Mouse (Mus musculus) urinary bladder, adult 18-20 months (tissue): ENCODE measurements around the gene Arl14.

Experiments used
- DNase-seq, 2 experiments: peaks; one replicate each; pipeline ENCODE4 v3.0.0; 2022; ENCODE audit warnings: low spot score in 2 of 2, mixed read lengths in 2 of 2

Gene Arl14

DNA sequence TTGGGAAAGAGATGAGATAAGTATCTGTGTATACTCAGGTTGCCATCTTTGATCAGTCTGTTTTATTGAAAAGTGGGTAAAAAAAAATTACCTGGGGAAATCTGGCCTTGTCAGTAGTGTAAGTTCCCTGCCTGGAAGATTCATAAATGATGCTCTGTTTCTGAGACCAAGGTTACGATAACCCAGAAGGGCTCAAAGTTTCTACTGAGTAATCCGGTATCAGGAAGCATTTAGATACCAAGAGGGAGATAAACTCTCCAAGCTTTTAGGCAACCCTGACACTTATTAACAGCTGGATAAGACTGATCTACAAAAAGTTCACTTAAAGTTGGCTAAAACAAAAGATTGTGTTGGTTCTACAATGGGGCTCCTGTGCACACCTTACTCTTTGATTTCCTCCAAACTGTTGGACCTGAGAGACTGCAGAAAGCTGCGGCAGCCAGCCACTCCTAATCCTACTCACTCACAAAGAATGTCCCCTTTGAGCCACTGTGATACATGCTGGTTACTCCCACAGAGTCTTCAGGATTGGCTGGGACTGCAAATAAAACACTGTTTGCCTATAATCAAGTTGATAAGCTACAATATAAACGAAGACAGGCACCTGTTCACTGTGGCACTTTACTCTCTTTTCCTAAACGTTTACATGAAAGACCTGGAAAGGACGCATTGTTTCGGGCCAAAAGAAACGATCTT, at the start of gene Arl14:
Gene Arl14, plus strand, starts transcription at position 614 of the 696 bp plus-strand sequence.
- DNase-seq: peak in 1 of 2 experiments; percentile 28

DNA sequence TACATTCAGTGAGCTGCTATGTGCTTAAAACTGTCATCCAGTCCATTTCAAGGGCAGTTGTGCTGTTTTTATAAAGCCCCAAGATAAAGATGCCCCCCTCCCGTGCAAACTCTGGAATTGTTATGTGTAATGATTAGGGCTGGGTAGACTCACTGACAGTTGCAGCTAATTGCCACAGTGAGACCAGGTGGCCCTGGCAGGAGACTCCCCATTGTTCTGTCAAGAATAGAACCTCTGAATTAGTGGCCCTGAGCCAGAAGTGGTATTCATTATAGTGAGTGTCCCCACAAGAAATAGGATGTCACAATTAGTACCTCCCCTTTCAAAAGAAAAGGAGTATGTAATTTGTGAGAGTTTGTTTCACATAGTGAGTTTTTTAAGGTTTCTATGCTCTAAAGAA, 47.0 kb upstream of the Arl14 start:
- DNase-seq: no peak

DNA sequence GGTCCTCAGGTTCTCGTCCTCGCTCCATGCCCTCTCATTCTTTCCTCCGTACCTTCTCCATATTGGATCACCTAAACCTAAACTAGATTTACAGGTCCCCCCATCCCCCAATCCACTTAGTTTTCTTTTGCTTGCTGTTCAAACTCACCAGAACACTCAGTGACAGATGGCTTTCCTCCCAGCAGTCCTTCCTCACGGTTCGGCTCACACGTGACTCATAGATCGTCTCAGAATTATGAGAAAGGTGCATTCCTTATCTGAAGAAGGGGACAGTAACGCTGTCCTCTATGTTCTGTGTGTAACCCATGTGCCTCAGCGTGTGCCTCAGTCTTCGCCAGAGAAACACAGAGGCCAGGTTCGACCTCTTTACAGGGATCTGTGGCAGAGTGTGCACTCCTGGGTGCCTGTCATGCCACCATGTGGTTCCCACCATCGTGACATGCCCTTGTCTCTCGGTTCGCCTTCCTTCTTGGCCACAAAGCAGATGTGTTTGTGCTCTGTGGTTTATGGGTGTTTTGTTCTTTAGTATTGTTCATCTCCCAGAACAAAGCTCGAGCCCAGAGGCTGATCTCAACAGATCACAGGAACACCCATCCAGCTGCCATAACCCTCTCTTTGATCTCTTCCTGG, 44.9 kb upstream of the Arl14 start:
- no peak for DNase-seq

DNA sequence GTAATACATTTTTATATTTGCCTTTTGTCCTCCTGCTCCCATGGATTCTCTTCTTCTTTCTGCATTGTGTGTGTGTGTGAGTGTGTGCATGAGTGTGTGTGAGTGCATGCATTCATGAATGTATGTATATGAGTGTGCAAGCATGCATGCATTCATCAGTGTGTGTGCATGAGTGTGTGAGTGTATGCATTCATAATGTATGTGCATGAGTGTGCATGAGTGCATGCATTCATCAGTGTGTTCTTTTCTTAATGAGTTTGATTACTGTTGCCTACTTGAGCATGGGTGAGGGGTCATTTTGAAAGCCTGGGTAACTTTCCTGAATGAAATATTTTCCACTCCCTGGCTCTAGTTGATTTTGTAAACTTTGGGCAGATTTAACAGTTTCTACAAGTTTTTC, 44.3 kb upstream of the Arl14 start:
- no peak for DNase-seq

DNA sequence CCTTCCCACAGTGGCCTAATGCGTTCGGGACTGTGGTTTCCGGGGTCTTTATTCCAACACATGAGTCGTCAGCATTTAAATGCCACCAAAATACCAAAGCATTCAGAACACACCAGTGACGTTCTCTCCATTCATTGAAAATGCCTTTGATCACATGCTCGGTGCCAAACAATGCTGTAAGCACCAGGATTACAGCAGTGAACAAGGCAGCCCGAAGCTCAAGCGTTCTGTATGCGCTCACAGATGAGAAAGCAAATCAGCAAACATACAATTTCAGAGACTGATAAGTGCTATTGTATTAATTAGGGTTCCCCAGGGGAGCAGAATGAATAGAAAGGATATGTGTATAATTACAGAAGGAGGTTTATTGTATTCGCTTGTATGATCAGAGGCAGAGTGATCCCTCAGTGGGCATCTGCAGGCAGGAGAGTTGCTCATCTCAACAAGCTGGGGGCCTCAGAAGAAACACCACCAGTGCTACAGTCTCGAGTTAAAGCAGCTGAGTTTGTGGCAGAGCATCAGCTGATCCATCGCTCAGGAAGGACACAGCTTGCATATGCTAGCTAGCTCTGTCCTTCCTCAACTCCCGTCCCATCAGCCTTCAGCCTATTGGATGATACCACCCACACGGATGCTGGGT, 43.7 kb upstream of the Arl14 start:
- no peak for DNase-seq

DNA sequence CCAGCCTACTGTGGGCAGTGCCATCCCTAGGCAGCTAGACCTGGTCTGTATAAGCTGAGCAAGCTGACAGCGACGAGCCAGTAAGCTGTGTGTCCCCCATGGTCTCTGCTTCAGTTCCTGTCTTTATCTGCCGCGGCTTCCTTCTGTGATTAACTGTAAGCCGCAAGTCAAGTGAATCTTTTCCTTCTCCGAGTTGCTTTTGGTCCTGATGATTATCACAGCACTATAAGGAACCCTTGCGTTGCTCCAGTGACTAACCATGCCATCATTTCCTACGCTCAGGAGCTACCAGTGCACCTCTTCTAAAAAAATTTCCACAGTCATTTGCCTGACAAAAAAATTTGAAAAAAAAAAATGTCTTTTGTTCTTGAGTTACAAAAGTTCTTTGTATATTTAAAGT, 40.7 kb upstream of the Arl14 start:
- no peak for DNase-seq

DNA sequence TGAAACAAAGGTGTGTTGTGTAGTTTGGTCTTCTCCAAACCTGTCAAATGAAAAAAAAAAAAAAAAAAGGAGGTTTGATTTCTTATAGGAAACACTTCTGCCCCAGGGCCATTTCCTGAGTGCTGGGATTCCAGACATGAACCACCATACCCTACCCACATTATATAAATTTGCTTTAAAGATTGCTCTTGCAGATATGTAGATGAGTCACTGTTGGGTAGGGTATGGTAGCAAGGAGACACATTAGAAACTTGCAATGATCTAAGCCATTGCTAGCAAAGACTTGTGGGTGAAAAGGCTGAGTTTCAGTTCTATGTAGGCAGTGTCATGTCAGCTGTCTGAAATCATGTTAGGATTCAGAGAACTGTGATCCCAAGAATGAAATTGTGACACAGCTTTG, 40.0 kb upstream of the Arl14 start:
- DNase-seq: no peak

DNA sequence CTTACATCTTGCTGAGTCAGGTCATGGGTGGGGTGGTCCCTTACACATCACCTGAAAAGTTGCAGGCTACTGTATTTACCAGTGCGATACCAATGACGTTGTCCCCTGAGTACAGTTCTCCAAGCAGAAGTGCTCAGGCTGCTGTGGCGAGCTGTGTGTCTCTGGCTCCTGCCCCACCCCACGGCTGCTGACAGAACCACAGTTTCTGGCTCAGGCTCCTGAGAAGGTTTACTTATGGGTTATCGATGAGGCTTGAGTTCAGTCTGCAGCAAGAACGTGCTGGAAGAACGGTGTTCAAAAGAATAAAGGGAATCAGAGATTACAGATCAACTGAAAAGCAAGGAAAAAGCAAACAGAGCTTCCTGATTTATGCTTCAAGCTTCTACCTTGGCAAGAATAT, 37.0 kb upstream of the Arl14 start:
- no peak for DNase-seq

DNA sequence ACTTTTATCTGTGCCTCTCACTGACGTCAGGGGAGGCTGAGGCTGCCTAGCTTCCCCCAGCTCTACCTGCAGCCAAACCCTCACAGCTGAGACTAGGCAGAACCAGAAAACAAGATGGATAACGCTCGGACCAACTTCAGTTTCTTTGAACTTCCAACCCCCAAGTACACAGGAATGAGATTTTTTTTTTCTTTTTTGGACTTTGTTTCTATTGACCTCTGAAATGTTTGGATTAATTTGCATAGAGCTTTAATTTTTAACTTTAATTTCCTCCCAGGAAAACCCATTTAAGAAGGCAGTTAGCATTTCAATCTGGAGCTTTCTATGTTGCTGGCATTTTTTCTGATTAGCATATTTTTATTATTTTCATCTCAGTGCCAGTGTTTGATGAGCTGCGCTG, 36.2 kb upstream of the Arl14 start:
- DNase-seq: no peak

DNA sequence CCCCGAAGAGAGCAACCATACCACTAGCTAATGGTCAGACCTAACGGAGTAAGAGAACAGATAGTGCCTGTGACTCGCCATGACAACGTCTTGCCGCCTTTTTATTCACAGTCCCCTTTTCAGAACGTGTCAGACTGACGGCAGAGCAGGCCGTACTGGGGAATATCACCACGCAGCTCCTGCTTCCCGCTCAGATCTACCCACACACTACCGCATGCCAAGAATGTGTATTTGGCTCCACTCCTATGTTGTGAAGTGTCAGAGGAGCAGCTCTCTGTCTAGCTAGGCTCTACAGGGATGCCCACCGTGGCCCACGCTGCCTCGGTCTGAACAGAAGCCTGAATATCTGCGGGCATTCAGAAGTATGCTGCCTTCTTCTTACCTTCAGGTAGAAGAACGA, 35.6 kb upstream of the Arl14 start:
- DNase-seq: no peak

DNA sequence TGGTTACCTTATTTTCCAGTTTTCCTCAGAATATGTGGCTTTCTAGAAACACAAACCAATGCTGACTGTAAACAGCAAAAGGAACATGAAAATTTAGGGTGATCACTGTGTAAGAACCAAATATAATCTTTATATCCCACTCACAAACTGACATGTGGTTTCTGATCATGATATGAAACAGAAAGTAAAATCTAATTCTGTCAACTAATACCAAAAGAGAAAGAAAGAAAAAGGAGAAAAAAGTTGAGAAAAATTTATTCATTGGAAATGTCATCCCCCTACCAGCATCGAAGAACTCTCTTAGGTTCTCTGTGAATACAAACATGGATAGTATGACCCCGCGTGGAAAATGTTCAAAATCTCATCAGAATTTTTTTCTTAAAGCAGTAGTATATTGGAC, 29.2 kb upstream of the Arl14 start:
- no peak for DNase-seq

DNA sequence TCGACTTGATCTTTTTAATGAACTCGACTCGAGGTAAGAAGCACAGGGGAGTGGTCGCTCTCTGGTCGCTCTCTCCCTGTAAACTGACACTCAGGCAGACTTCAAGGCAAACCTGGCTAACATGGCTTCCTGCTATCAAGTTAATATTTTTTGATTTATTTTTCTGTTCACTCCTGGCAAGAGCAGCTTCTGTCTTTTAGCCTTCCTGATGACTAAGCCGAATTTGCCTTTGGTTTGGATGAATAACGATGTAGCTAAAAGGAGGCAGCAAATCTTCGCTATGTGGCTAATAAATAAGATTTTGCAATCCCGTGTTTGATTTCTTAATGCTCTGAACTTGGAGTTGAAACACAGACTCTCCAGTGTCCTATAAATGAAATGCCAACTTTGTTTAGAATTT, 27.7 kb upstream of the Arl14 start:
- DNase-seq: no peak

DNA sequence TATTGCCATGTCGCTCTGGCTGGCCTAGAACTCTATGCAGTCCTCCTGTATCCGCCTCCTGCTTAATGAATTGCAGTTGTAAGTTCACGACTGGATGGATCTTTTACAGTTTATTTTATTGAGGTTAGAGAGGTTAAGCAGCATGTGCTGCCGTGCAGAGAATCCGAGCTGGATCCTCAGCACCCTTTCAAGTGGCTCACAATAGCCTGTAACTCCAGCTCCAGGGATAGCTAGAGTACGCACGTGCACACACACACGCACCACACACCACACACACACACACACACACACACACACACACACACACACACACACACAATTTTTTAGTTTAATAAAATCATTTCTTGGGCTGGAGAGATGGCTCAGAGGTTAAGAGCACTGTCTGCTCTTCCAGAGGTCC, 27.0 kb upstream of the Arl14 start:
- no peak for DNase-seq

DNA sequence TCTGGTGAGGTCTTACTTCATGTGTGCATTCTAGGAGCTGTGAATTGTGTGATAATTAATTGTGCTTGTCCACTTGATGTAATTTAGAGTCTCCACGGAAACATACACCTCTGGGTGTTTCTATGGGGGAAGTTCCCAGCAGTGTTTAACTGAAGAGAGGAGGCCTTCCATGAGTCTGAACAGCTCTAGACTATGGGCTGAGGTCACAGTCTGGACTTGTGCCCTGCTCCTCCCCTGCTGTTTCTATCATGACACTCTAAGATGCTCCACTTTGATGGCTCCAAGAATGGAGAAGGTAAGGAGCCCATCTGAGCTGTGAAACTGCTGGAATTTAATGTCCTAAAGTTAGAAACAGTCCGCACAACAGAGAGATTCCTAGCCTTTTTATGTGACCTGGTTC, 24.1 kb upstream of the Arl14 start:
- DNase-seq: no peak

DNA sequence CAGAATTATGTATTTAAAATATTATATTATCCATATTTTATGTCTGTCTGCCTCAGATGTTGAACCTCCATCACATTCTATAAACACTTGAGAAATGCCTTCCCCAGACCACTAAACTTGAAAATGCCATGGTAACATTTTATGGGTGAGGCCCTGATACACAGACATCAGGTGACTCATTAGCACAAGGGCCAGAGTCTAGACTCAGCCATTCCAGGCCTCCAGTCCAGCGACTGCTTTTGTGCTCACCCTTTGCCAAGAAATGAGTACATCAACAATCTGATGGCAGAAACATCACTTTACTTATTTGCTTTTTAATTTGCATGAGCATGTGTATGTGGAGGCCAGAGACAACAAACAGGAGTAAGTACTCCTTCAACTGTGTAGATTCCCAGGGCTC, 22.0 kb upstream of the Arl14 start:
- DNase-seq: no peak

DNA sequence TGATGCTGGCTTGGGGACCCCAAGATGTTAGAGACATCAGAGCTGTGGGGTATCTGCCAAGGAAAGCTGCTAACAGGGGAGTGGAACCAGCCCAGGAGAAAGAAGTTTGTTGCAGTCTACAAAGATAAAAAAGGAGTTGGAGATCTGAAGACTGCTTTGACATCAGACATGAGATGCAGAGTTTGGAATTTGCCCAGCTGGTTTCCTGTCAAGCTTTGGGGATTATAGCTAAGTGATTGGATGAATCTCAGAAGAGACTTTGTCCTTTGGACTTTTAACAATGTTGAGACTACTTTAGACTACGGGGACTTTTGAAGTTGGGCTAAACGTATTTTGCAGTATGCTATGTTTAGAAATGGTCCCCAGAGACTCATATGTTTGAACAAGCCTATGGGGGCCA, 21.0 kb upstream of the Arl14 start:
- DNase-seq: no peak

DNA sequence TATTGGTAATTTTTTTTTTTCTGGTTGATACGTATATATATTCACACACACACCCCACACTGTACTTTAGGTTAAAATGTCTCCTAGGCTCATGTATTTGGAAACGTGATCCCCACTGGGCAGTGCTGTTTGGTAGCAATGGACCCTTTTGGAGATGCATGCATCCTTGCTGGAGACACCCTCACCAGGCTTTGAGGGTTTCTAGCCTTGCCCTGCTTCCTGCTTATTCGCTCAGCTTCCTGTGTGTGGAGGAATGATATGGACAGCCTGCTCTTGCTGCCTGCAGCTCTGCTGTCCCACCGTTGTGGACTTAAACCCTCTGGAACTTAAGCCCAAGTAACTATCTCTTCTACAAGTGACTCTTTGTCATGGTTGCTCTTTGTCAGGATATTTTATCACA, 19.3 kb upstream of the Arl14 start:
- DNase-seq: no peak

DNA sequence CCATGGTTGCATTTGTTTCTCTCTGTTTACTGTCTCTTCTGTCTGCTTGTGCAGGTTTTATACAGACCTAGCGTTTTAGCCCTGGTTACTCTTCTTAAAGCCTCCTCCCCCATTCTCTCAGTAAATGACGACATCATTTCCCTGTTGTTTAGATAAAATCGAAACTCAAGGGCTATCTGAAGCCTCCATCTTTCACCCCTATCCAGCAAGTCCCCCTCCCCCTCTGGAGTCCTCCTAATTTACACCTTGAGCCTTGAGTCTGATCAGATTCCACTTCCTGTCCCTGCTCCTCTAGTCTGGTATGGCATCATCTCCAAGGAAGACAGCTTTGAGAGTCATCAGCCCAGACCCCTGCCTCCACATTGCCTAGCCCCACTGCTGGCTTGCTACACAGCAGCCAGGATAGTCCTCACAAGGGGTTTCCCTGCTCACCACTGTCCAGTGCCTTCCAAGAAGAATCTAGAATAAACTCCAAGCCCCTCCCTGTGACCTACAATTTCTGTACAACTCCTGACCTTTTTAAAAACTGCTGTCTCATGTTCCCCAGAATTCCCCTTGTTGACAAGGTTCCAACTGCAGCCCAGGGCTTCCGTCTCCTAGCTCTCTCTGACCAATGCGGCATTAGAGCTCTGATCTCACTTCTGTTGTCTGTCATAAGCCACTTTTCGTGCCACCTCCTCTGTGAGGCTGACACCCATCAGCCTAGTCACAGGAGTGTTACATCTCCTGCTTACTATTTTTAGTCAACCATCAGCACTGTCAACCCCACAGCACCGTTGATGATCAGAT, 16.8 kb upstream of the Arl14 start:
- no peak for DNase-seq

DNA sequence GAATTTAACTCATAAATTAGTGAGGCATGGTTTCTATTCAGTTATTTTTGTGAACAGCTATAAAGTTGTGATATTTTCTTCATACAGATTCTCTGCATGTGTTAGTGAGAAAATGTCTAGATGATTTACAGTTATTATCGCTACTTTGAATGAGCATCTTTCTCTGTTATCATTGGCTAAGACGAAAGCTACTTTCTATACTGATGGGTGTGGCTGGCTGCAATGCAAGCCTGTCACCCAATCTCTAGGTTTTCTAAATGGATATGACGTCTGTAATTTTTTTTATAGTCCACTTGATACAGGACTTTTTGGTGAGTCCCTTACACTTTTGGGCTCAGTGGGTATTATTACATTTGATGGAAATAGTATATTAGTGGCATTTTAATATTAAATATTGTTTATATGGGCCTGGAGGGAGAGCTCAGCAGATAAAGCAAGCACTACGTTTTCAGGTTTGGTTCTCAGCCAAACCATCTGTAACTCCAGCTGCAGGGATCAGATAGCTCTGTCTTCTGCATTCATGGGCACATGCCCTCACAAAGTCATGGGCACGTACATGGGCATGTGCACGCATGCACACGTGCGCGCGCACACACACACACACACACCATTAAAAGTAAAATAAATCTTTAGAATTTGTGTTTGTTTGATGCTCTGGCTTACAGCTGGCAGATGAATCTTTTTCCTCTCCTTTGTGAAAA, 15.9 kb upstream of the Arl14 start:
- DNase-seq: no peak

DNA sequence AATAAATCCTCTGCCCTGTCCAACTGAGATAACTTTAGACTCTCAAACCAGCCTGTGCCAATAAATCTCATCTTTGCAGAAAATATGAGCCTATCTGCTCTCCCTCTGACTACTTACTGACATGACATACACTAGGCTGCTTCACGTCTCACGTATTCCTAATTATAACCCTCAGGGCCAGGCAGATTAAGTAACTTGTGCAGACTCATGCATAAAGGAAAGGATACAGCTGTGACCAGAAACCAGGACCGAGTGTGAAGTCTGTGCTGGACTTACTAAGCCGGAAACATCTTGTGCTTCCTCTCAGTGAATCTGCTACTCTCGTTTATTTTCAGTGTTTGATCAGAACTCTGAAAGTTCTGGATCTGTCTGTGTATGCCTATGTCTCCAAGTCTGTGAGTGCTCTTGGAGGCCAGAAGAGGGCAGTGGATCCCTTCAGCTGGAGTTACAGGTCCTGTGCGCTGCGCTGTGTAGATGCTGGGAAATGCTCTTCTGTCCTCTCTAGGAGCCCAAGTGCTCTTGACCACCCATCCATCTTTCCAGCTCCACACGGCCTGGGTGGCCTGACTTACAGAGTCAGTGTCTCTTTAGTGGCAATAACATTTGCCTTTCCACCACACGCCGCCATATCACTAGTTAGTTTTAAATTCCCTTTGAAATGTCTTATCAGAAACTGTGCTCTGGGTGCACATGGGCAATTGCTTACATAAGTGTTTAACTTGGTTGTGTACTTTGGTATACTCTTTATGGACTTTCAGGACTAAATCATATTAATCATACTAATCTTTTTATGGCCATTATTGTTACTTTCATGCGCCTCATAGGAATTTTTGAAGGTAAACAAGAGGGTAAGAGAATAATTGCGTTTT, 13.5 kb upstream of the Arl14 start:
- DNase-seq: no peak

DNA sequence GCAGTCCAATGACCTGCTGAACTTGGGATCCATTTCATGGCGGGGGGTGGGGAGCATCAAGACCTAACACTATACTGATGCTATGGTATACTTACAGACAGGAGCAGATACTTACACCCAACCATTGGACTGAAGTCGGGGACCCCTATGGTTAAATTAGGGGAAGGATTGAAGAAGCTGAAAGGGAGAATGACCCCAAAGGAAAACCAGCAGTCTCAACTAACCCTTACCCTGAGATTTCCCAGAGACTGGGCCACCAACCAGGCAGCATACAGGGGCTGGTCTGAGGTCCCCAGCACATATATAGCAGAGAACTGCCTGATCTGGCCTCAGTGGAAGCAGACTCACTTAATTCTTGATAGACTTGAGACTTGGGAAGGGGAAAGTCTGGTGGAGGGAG, 10.0 kb upstream of the Arl14 start:
- no peak for DNase-seq
